Comparison of ENCODE assay signal across 18 mouse cellular contexts in genomic region chr2:92953450-92953849, GRCm38 (mm10). TPM values are rescaled to one million over a fixed set of nuclear protein-coding genes. Genes with fewer than 3 reads are reported as not detected.
DNase-seq lines count a peak whose midpoint lies in the region; TF ChIP-seq lines count a peak whose summit lies in the region.
"Had no signal": no experiment of that assay in that cellular context is flagged by ENCODE, and none has a peak within 500 bp of the region (broad histone marks: within the 10 kb centered on the region; RNA-seq: fewer than 3 reads in every experiment).

No protein-coding gene starts in this region.

- H3K27ac ChIP-seq in gastrocnemius, adult 2 months: no peak overlapping the region
- H3K27ac ChIP-seq: hindbrain, embryonic 14.5 days had no signal

- H3K4me3 ChIP-seq in gastrocnemius, adult 2 months: no peak overlapping the region

- TF ChIP-seq CTCF in gastrocnemius, adult 2 months (IDR thresholded peaks at IDR 0.05): no peak

- intact Hi-C loops in gastrocnemius, adult 2 months (cut with DNase I): no loop called here

- DNase-seq in gastrocnemius, adult 2 months: peak; percentile 65
- no peak for DNase-seq in gastrocnemius, adult 8-10 months (ENCODE audit: low spot score in 2 of 2)
- peak; percentile 23 for DNase-seq in thymus, postnatal 4 days
- DNase-seq in thymus, postnatal 36 days: no peak
- peak; percentile 83 to 88 for DNase-seq in cerebellum, postnatal 25 days
- no peak for DNase-seq in adrenal gland, postnatal 36 days
- no peak for DNase-seq in embryo, embryonic 10 days (ENCODE audit: low spot score)
- no peak for DNase-seq in layer of hippocampus, postnatal 36 days
- DNase-seq: adrenal gland, postnatal 14 days; heart, postnatal 10 days; kidney, adult 8-10 months; kidney, postnatal 4 days; lung, adult 18-20 months; retina, postnatal 1 day; right cerebral cortex, postnatal 4 days; thymus, adult 2 months had no signal

RNA-seq across cellular contexts. Expression of gene Syt13, which starts 38.6 kb away (rescaled TPM):
- under 1 TPM in 1 of 2 experiments, not detected in 1; 0.06 TPM for total RNA-seq in gastrocnemius, adult 2 months (2021)
- total RNA-seq in gastrocnemius, adult 8-10 months (2022): under 1 TPM in 1 of 4 experiments, not detected in 3; 0.10 TPM
- total RNA-seq in adrenal gland, postnatal 36 days (2021): 1 to 10 TPM; 1.1 to 2.0 TPM
- 100 to 1,000 TPM; 159 to 162 TPM for total RNA-seq in layer of hippocampus, postnatal 36 days (2021)
- total RNA-seq: megakaryocyte-erythroid progenitor cell, adult 5-6 weeks had no signal

Comparison
In these comparisons a context has a peak if more than half of its experiments do, and no peak if none do; other contexts are left out.
1. DNase-seq: peak in gastrocnemius, adult 2 months (single experiment), thymus, postnatal 4 days (single experiment) and cerebellum, postnatal 25 days (2 of 2); none in gastrocnemius, adult 8-10 months (0 of 2), thymus, postnatal 36 days (0 of 2), adrenal gland, postnatal 36 days (0 of 2), embryo, embryonic 10 days (single experiment) and layer of hippocampus, postnatal 36 days (0 of 2).
2. RNA of gene Syt13, which starts 38.6 kb away (total RNA-seq): 159 to 162 TPM in layer of hippocampus, postnatal 36 days; 1.1 to 2.0 TPM in adrenal gland, postnatal 36 days, 0.06 TPM in gastrocnemius, adult 2 months and 0.10 TPM in gastrocnemius, adult 8-10 months; every median in the first group is over 10 times any median in the second.